Mouse (Mus musculus) neural tube, embryonic 14.5 days (tissue): Measurements from ENCODE around the gene B4galt7. TPM values are rescaled to one million over a fixed set of nuclear protein-coding genes. Genes with fewer than 3 reads are reported as not detected.
"Not testable (repeated sequence)": the region's sequence is repeated elsewhere in the genome, so short reads cannot be mapped to it uniquely, and the experiment has no call there.

Experiments
- ATAC-seq: fragments of 200-750 bp; cut with Nextera tagmentation; 2 replicates; pipeline ENCODE4 v1.8.0; 2017; ENCODE audit warnings: low read depth, mild to moderate bottlenecking, moderate TSS enrichment, moderate library complexity
- H3K27ac ChIP-seq: fragments of 300-500 bp; sonication (generic); 2 replicates; pipeline ENCODE4 v1.5.1; 2014; ENCODE audit warnings: low read depth, mild to moderate bottlenecking, control low read depth, low read length, moderate library complexity, mixed read lengths
- H3K27me3 ChIP-seq: fragments of 300-500 bp; sonication (generic); 2 replicates; pipeline ENCODE4 v1.6.1; 2014; ENCODE audit warnings: low read length; ENCODE audit not compliant: control insufficient read depth, insufficient read depth
- H3K36me3 ChIP-seq: fragments of 300-500 bp; sonication (generic); 2 replicates; pipeline ENCODE4 v1.6.1; 2014; ENCODE audit warnings: low read length, mixed read lengths; ENCODE audit not compliant: control insufficient read depth, insufficient read depth
- H3K4me1 ChIP-seq: fragments of 300-500 bp; sonication (generic); 2 replicates; pipeline ENCODE4 v1.6.1; 2014; ENCODE audit warnings: low read length; ENCODE audit not compliant: control insufficient read depth, insufficient read depth
- H3K4me2 ChIP-seq: fragments of 300-500 bp; sonication (generic); 2 replicates; pipeline ENCODE4 v1.6.1; 2014; ENCODE audit warnings: mild to moderate bottlenecking, low read depth, low read length, control low read depth
- H3K4me3 ChIP-seq: fragments of 300-500 bp; sonication (generic); 2 replicates; pipeline ENCODE4 v1.5.1; 2014; ENCODE audit warnings: low read depth, low read length, control low read depth, mixed read lengths
- H3K9ac ChIP-seq: fragments of 300-500 bp; sonication (generic); replicated peaks from 2 replicates; pipeline ENCODE4 v1.6.1; 2014; ENCODE audit warnings: low read depth, mild to moderate bottlenecking, control low read depth, low read length, mixed read lengths
- H3K9me3 ChIP-seq: fragments of 300-500 bp; sonication (generic); 2 replicates; pipeline ENCODE4 v1.6.1; 2016; ENCODE audit warnings: low read length; ENCODE audit not compliant: control insufficient read depth
- WGBS: fragments of 180-500 bp; shearing (Covaris S2); extraction: QIAGEN DNeasy Blood & Tissue Kit; methylation state at CpG from one replicate; pipeline ENCODE4 v1.1.7; 2014; 5-methylcytosine and 5-hydroxymethylcytosine counted together
- polyA plus RNA-seq: library from polyadenylated mRNA; unstranded; fragments of >200 nt; fragmentation: Nextera tagmentation; extraction: Ambion mirVana; gene quantifications from 2 replicates; pipeline ENCODE4 v1.2.1, GENCODE M21; 2014

B4galt7 gene
- polyA plus RNA-seq, 1 experiment from 2014 or later = 40.4 TPM

GRCm38 (mm10) chr13:55636185-55636983 is 36.7 kb downstream of the B4galt7 start:
- 95% methylated on average over 14 of the region's 14 CpGs for WGBS
- Histone ChIP-seq H3K27ac (no peak overlapping the region), H3K4me1 (peaks cover 13% of the 10 kb centered on the region), H3K4me3 (no peak overlapping the region), H3K9ac (no peak overlapping the region), H3K27me3 (no peaks in the 10 kb centered on the region), H3K4me2 (peak overlapping the region; percentile 87; the same call in 1 of the 2 replicates), H3K36me3 (peaks cover 37% of the 10 kb centered on the region), H3K9me3 (no peaks in the 10 kb centered on the region)
- no peak for ATAC-seq

DNA sequence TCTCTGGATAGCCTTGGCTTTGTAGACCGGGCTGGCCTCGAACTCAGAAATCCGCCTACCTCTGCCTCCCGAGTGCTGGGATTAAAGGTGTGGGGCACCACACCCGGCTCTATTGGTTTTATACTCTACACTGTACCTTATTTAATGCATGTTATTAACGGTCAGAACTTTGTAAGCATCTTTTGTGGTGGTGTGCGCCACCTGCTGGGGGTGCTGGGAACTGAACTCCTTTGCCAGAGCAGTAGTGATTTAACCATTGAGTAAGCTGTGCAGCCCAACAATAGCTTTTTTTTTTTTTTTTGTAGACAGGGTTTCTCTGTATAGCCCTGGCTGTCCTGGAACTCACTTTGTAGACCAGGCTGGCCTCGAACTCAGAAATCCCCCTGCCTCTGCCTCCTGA is 40.8 kb downstream of the B4galt7 start:
- not testable (repeated sequence) for H3K4me2 ChIP-seq, H3K4me3 ChIP-seq, H3K9me3 ChIP-seq, H3K4me1 ChIP-seq, ATAC-seq, H3K27ac ChIP-seq, H3K27me3 ChIP-seq, H3K9ac ChIP-seq
- 57% methylated on average over 8 of the region's 8 CpGs for WGBS
- H3K36me3 ChIP-seq = peaks cover 27% of the 10 kb centered on the region

DNA sequence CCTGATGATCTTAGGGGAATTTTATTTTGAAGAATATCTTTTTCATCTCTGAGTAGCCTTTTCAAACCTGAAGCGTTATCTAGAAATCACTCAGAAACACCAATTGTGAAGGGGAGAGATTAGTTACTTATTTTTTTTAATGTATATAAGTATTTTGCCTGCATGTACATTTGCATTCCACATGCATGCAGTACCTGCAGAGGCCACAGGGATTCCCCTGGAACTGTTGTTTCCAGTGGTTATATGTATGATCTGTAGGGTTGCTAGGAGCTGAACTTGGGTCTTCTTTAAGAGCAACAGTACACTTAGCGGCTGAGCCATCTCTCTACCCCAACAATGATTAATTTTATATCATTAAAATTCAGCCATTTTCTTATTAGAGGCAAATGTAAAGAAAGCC is 44.8 kb downstream of the B4galt7 start:
- Histone ChIP-seq H3K9me3 (no peaks in the 10 kb centered on the region), H3K4me2 (no peak overlapping the region), H3K4me3 (no peak overlapping the region), H3K27me3 (no peaks in the 10 kb centered on the region), H3K36me3 (peaks cover 46% of the 10 kb centered on the region), H3K4me1 (no peaks in the 10 kb centered on the region), H3K9ac (no peak overlapping the region), H3K27ac (no peak overlapping the region)
- no peak for ATAC-seq
- WGBS = 86% methylated on average over 2 of the region's 2 CpGs

GRCm38 (mm10) chr13:55650098-55650497 is 50.4 kb downstream of the B4galt7 start:
- no peak overlapping the region for H3K9ac ChIP-seq
- no peak overlapping the region for H3K4me2 ChIP-seq
- WGBS = 93% methylated on average over 12 of the region's 12 CpGs
- no peaks in the 10 kb centered on the region for H3K4me1 ChIP-seq
- no peaks in the 10 kb centered on the region for H3K9me3 ChIP-seq
- H3K27me3 ChIP-seq = no peaks in the 10 kb centered on the region
- peaks cover 78% of the 10 kb centered on the region for H3K36me3 ChIP-seq
- no peak overlapping the region for H3K27ac ChIP-seq
- ATAC-seq = no peak
- H3K4me3 ChIP-seq = no peak overlapping the region

DNA sequence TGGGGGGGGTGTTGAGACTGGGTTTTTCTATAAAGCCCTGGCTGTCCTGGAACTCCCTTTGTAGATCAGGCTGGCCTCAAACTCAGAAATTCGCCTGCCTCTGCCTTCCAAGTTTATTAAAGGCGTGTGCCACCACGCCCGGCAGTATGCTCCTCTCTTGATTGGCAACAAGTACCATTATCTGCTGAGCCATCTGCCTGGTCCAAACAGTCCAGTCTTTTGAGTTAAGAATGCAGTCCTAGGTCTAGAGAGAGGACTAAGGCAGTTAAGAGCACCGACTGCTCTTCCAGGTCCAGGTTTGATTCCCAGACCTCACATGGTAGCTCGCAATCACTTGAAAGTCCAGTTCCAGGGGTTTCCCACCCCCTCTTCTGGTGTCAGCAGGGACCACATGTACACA is 51.3 kb downstream of the B4galt7 start:
- H3K4me2 ChIP-seq = no peak overlapping the region
- no peak overlapping the region for H3K27ac ChIP-seq
- no peak overlapping the region for H3K4me3 ChIP-seq
- no peaks in the 10 kb centered on the region for H3K4me1 ChIP-seq
- 92% methylated on average over 6 of the region's 6 CpGs for WGBS
- no peak for ATAC-seq
- no peak overlapping the region for H3K9ac ChIP-seq
- H3K36me3 ChIP-seq = peaks cover 79% of the 10 kb centered on the region
- no peaks in the 10 kb centered on the region for H3K9me3 ChIP-seq
- no peaks in the 10 kb centered on the region for H3K27me3 ChIP-seq

Other genes with a start within 250 kb of the B4galt7 start
- gene Lman2, start 237.1 kb upstream of the B4galt7 start, polyA plus RNA-seq = 36.5 and 49.9 TPM in 2 replicates
- 0.11 and 0.32 TPM in 2 replicates for gene Rgs14, start 230.2 kb upstream of the B4galt7 start, polyA plus RNA-seq
- 0.19 and 0.32 TPM in 2 replicates for gene Slc34a1, start 201.7 kb upstream of the B4galt7 start, polyA plus RNA-seq
- gene Pfn3, start 184.7 kb upstream of the B4galt7 start, polyA plus RNA-seq = 0.55 and 1.2 TPM in 2 replicates
- gene F12, start 173.1 kb upstream of the B4galt7 start, polyA plus RNA-seq = 0.18 TPM in 1 of 2 replicates, not detected in the other
- gene Grk6, start 154.8 kb upstream of the B4galt7 start, polyA plus RNA-seq = 39.0 and 42.1 TPM in 2 replicates
- 5.8 and 6.7 TPM in 2 replicates for gene Prr7, start 135.6 kb upstream of the B4galt7 start, polyA plus RNA-seq
- 376 and 450 TPM in 2 replicates for gene Dbn1, start 111.8 kb upstream of the B4galt7 start, polyA plus RNA-seq
- 142 and 163 TPM in 2 replicates for gene Pdlim7, start 86.2 kb upstream of the B4galt7 start, polyA plus RNA-seq
- gene Dok3, start 70.6 kb upstream of the B4galt7 start, polyA plus RNA-seq = 4.2 and 4.6 TPM in 2 replicates
- gene Ddx41, start 63.2 kb upstream of the B4galt7 start, polyA plus RNA-seq = 51.3 and 54.1 TPM in 2 replicates
- 47.1 and 50.1 TPM in 2 replicates for gene Fam193b, start 28.8 kb upstream of the B4galt7 start, polyA plus RNA-seq
- 49.3 and 57.0 TPM in 2 replicates for gene Tmed9, start 26.2 kb upstream of the B4galt7 start, polyA plus RNA-seq
- gene Caml, start 23.1 kb downstream of the B4galt7 start, polyA plus RNA-seq = 112 and 118 TPM in 2 replicates
- 31.2 and 35.4 TPM in 2 replicates for gene Ddx46, start 35.1 kb downstream of the B4galt7 start, polyA plus RNA-seq
- gene B230219D22Rik, start 93.2 kb downstream of the B4galt7 start, polyA plus RNA-seq = 97.6 and 107 TPM in 2 replicates
- gene Txndc15, start 114.8 kb downstream of the B4galt7 start, polyA plus RNA-seq = 150 and 156 TPM in 2 replicates
- 19.6 and 23.9 TPM in 2 replicates for gene Pcbd2, start 127.5 kb downstream of the B4galt7 start, polyA plus RNA-seq
- gene Catsper3, start 184.7 kb downstream of the B4galt7 start, polyA plus RNA-seq = not detected in 2 replicates
- not detected in 2 replicates for gene Pitx1, start 236.3 kb downstream of the B4galt7 start, polyA plus RNA-seq